Mouse (Mus musculus) central nervous system, embryonic 18 days (tissue): ENCODE results near the gene Slc39a12. TPM values are rescaled to one million over a fixed set of nuclear protein-coding genes. Genes with fewer than 3 reads are reported as not detected.

ENCODE experiments used
- polyA plus RNA-seq: library from polyadenylated mRNA; depleted of rRNA; stranded (reverse); fragments of >200 nt; gene quantifications from 2 replicates; pipeline ENCODE4 v1.2.3, GENCODE M21; 2012; rRNA removed

The Slc39a12 gene
- polyA plus RNA-seq, result 3.1 and 4.9 TPM in 2 replicates

GRCm38 (mm10) chr2:14388162-14388561, at the start of gene Slc39a12:
TSS of gene Slc39a12 (plus strand) at chr2:14388316.

Other genes starting within 250 kb of the Slc39a12 start
- 0.18 and 0.24 TPM in 2 replicates for gene Tmem236, start 213.8 kb upstream of the Slc39a12 start, polyA plus RNA-seq
- 4.2 and 4.3 TPM in 2 replicates for gene Mrc1, start 158.9 kb upstream of the Slc39a12 start, polyA plus RNA-seq
- 15.1 and 18.0 TPM in 2 replicates for gene Cacnb2, start 214.8 kb downstream of the Slc39a12 start, polyA plus RNA-seq